In genomic region chr16:36941137-36941727, GRCm38 (mm10) we compare ENCODE assay signal across 10 mouse cellular contexts. TPM values are rescaled to one million over a fixed set of nuclear protein-coding genes. Genes with fewer than 3 reads are reported as not detected.
A peak's percentile ranks its signal among the peaks of the same experiment; 100 is the strongest.
DNase-seq lines count a peak whose midpoint lies in the region; ATAC-seq lines count a peak whose summit lies in the region.
"Had no signal": no experiment of that assay in that cellular context is flagged by ENCODE, and none has a peak within 500 bp of the region (broad histone marks: within the 10 kb centered on the region; RNA-seq: fewer than 3 reads in every experiment).

No protein-coding gene starts in this region.

- no peak for DNase-seq in frontal cortex, postnatal 10 days (ENCODE audit: low spot score in 2 of 2)
- DNase-seq in spleen, adult 18-20 months, result peak; percentile 45 to 57
- no peak for DNase-seq in spleen, postnatal 4 days (ENCODE audit: low spot score in 2 of 2)
- DNase-seq in induced T-regulatory cell, adult 2 months (ENCODE audit: low read depth), result peak; percentile 88
- peak; percentile 36 for DNase-seq in thymus, postnatal 4 days
- DNase-seq in left cerebral cortex, adult 18-20 months (ENCODE audit: low spot score in 2 of 2), result no peak

- no peaks in the 10 kb centered on the region for H3K36me3 ChIP-seq in midbrain, embryonic 16.5 days (ENCODE audit: control insufficient read depth, insufficient read depth, low read length)
- H3K36me3 ChIP-seq: forebrain, embryonic 10.5 days had no signal

- no peak overlapping the region for H3K4me3 ChIP-seq in midbrain, embryonic 16.5 days (ENCODE audit: low read depth, low read length)
- H3K4me3 ChIP-seq: forebrain, embryonic 10.5 days had no signal

- H3K9ac ChIP-seq in midbrain, embryonic 16.5 days (ENCODE audit: low read depth, low read length), result no peak overlapping the region

- H3K27ac ChIP-seq in midbrain, embryonic 16.5 days (ENCODE audit: low read length), result no peak overlapping the region
- H3K27ac ChIP-seq: forebrain, embryonic 10.5 days had no signal

- no peak overlapping the region for H3K4me2 ChIP-seq in midbrain, embryonic 16.5 days (ENCODE audit: low read length)

- no peaks in the 10 kb centered on the region for H3K27me3 ChIP-seq in midbrain, embryonic 16.5 days (ENCODE audit: control insufficient read depth, insufficient read depth, low read depth, low read length)

- no peaks in the 10 kb centered on the region for H3K9me3 ChIP-seq in midbrain, embryonic 16.5 days (replicated peaks; ENCODE audit: control insufficient read depth, low read length, poor library complexity, severe bottlenecking)
- H3K9me3 ChIP-seq: forebrain, embryonic 10.5 days had no signal

- WGBS in midbrain, embryonic 16.5 days, result 74% methylated on average over 6 of the region's 6 CpGs

- ATAC-seq in frontal cortex, adult (ENCODE audit: low TSS enrichment), result 0 out of 2 replicates have a peak, but pooled peaks have one; percentile 34
- ATAC-seq in midbrain, embryonic 16.5 days, result no peak

- no peaks in the 10 kb centered on the region for H3K4me1 ChIP-seq in midbrain, embryonic 16.5 days (ENCODE audit: control insufficient read depth, insufficient read depth, low read length)

RNA-seq across cellular contexts. Expression of gene Hcls1, which starts 6.4 kb away (rescaled TPM):
- polyA plus RNA-seq in midbrain, embryonic 16.5 days (2015; fragmentation: Nextera tagmentation; extraction: Ambion mirVana), result 1.8 and 2.5 TPM in 2 replicates
- 1 to 10 TPM; 4.5 to 4.7 TPM for total RNA-seq in left cerebral cortex, adult 18-20 months (2021)

RNA-seq across cellular contexts. Expression of gene Fbxo40, which starts 49.0 kb away (rescaled TPM):
- polyA plus RNA-seq in midbrain, embryonic 16.5 days (2015; fragmentation: Nextera tagmentation; extraction: Ambion mirVana), result 0.04 TPM in 1 of 2 replicates, not detected in the other
- under 1 TPM in 1 of 2 experiments, not detected in 1; 0.73 TPM for total RNA-seq in left cerebral cortex, adult 18-20 months (2021)
- polyA plus RNA-seq: neural tube, embryonic 14.5 days had no signal

Comparison
In these comparisons a context has a peak if more than half of its experiments do, and no peak if none do; other contexts are left out.
1. DNase-seq: peak in spleen, adult 18-20 months (2 of 2), induced T-regulatory cell, adult 2 months (single experiment) and thymus, postnatal 4 days (single experiment); none in frontal cortex, postnatal 10 days (0 of 2), spleen, postnatal 4 days (0 of 2) and left cerebral cortex, adult 18-20 months (0 of 2).